Mouse (Mus musculus): ENCODE data around the gene Agbl2. TPM values are rescaled to one million over a fixed set of nuclear protein-coding genes. Genes with fewer than 3 reads are reported as not detected.

The Agbl2 gene
- polyA plus RNA-seq, 1 experiment from 2014 or later: 0.84 TPM

- Histone ChIP-seq H3K4me1 (no peaks in the 10 kb centered on the region; the same call in 1 of the 2 replicates), H3K27me3 (peaks cover 5% of the 10 kb centered on the region), H3K9me3 (replicated peaks) (0 out of 2 replicates have a peak, but pooled peaks cover 2% of the 10 kb centered on the region), H3K36me3 (no peaks in the 10 kb centered on the region), H3K4me2 (no peak overlapping the region), H3K27ac (no peak overlapping the region), H3K4me3 (replicated peaks) (no peak overlapping the region), H3K9ac (no peak overlapping the region)
- no peak for ATAC-seq (replicated peaks; ENCODE audit: low FRiP score)
Measured at GRCm38 (mm10) chr2:90879419-90879818, 96.9 kb downstream of the Agbl2 start.

- WGBS: 33% methylated on average over 6 of the region's 6 CpGs
- H3K9me3 ChIP-seq (replicated peaks): 0 out of 2 replicates have a peak, but pooled peaks cover 2% of the 10 kb centered on the region
- no peak overlapping the region for H3K4me2 ChIP-seq
- no peak overlapping the region for H3K9ac ChIP-seq
- peaks cover 14% of the 10 kb centered on the region for H3K27me3 ChIP-seq
- H3K4me1 ChIP-seq: peaks cover 7% of the 10 kb centered on the region
- H3K27ac ChIP-seq: no peak overlapping the region
- H3K36me3 ChIP-seq: no peaks in the 10 kb centered on the region
- no peak overlapping the region for H3K4me3 ChIP-seq (replicated peaks)
- ATAC-seq (replicated peaks; ENCODE audit: low FRiP score): no peak
Measured at GRCm38 (mm10) chr2:90880144-90880785, 97.7 kb downstream of the Agbl2 start.

GRCm38 (mm10) chr2:90881824-90882223, 99.3 kb downstream of the Agbl2 start:
- WGBS: 77% methylated on average over 2 of the region's 2 CpGs
- H3K9ac ChIP-seq: no peak overlapping the region
- no peaks in the 10 kb centered on the region for H3K36me3 ChIP-seq
- peaks cover 30% of the 10 kb centered on the region for H3K27me3 ChIP-seq
- no peak overlapping the region for H3K4me3 ChIP-seq (replicated peaks)
- H3K9me3 ChIP-seq (replicated peaks): 0 out of 2 replicates have a peak, but pooled peaks cover 2% of the 10 kb centered on the region
- H3K4me2 ChIP-seq: no peak overlapping the region
- H3K27ac ChIP-seq: no peak overlapping the region
- peaks cover 21% of the 10 kb centered on the region for H3K4me1 ChIP-seq
- ATAC-seq (replicated peaks; ENCODE audit: low FRiP score): no peak

Other genes starting within 250 kb of the Agbl2 start
- gene Ptprj, start 202.1 kb upstream of the Agbl2 start, polyA plus RNA-seq (2015; fragmentation: Nextera tagmentation; extraction: Ambion mirVana): 6.5 and 7.1 TPM in 2 replicates
- 49.3 and 55.1 TPM in 2 replicates for gene Nup160, start 105.5 kb upstream of the Agbl2 start, polyA plus RNA-seq (2015; fragmentation: Nextera tagmentation; extraction: Ambion mirVana)
- gene Fnbp4, start 37.4 kb upstream of the Agbl2 start, polyA plus RNA-seq (2015; fragmentation: Nextera tagmentation; extraction: Ambion mirVana): 104 and 117 TPM in 2 replicates
- 208 and 225 TPM in 2 replicates for gene Mtch2, start 64.4 kb downstream of the Agbl2 start, polyA plus RNA-seq (2015; fragmentation: Nextera tagmentation; extraction: Ambion mirVana)
- gene C1qtnf4, start 103.1 kb downstream of the Agbl2 start, polyA plus RNA-seq (2015; fragmentation: Nextera tagmentation; extraction: Ambion mirVana): 9.0 and 9.2 TPM in 2 replicates
- gene Kbtbd4, start 122.0 kb downstream of the Agbl2 start, polyA plus RNA-seq (2015; fragmentation: Nextera tagmentation; extraction: Ambion mirVana): 39.2 and 42.4 TPM in 2 replicates
- gene Ndufs3, start 122.1 kb downstream of the Agbl2 start, polyA plus RNA-seq (2015; fragmentation: Nextera tagmentation; extraction: Ambion mirVana): 232 and 236 TPM in 2 replicates
- gene Celf1, start 157.7 kb downstream of the Agbl2 start, polyA plus RNA-seq (2015; fragmentation: Nextera tagmentation; extraction: Ambion mirVana): 104 and 107 TPM in 2 replicates